Mouse (Mus musculus): ENCODE results near the gene Ripk3. TPM values are rescaled to one million over a fixed set of nuclear protein-coding genes. Genes with fewer than 3 reads are reported as not detected.

Gene Ripk3
- polyA plus RNA-seq (2015; fragmentation: Nextera tagmentation; extraction: Ambion mirVana), result 32.7 and 34.4 TPM in 2 replicates

DNA sequence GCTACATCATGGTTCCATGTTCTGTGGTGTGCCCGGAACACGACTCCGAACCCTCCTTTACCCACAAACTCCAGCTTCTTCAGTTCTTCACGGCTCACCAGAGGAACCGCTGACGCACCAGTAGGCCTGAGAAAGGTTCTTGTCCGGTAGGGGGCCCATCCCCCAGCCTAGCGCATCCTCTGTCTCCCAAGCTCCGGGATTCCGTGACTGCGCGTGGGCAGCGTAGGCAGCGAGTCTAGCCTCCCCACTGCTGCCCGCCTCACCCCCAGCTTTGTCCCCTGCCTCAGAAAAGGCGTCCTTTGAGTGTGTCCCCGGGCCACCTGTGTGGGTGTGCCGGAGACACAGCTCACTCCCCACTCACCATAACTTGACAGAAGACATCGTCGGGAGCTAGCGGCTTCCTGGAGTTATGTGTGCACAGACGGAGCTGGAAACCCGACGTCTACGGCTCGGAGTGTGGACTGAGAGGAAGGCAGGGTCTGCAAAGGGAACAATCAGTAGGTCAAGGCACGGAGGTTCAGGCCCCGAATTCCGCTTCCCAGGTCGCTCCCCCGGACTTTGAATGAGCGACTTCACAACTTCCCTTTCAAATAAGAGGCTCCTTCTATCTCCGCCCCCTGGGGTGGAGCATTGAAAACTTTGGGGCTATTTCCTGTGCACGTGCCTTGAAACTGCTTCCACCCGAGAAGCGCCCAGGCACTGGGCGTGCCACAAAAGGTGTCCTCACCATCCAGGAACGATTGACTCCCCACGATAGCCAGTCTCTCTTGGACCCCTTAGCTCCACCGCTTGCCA lies at the start of gene Ripk3:
Ripk3 (minus strand) TSS at position 610 of the 795 bp plus-strand sequence.
- no peak for ATAC-seq (ENCODE audit: insufficient read depth, low FRiP score)

GRCm38 (mm10) chr14:55838312-55838711 lies 49.6 kb upstream of the Ripk3 start:
- Histone ChIP-seq H3K4me3 (replicated peaks; ENCODE audit: low read length) (no peak overlapping the region), H3K4me1 (ENCODE audit: control insufficient read depth, insufficient read depth, low read length) (0 out of 2 replicates have a peak, but pooled peaks cover 7% of the 10 kb centered on the region), H3K27me3 (ENCODE audit: control insufficient read depth, insufficient read depth, low read length) (no peaks in the 10 kb centered on the region), H3K27ac (ENCODE audit: low read length) (no peak overlapping the region), H3K4me2 (ENCODE audit: low read depth, low read length) (no peak overlapping the region), H3K36me3 (ENCODE audit: control insufficient read depth, insufficient read depth, low read length) (no peaks in the 10 kb centered on the region), H3K9me3 (replicated peaks; ENCODE audit: control insufficient read depth, low read length) (no peaks in the 10 kb centered on the region), H3K9ac (ENCODE audit: low read length) (no peak overlapping the region)
- ATAC-seq (ENCODE audit: insufficient read depth, low FRiP score), result no peak
- 85% methylated on average over 5 of the region's 5 CpGs for WGBS

More for the DNA sequence above, at the start of gene Ripk3:
- no peaks in the 10 kb centered on the region for H3K36me3 ChIP-seq (ENCODE audit: control insufficient read depth, insufficient read depth, low read length)
- peak within 1 kb of the TSS; percentile 51 for H3K4me3 ChIP-seq (replicated peaks; ENCODE audit: low read length)
- peak within 1 kb of the TSS; percentile 71 for H3K9ac ChIP-seq (ENCODE audit: low read length)
- H3K9me3 ChIP-seq (replicated peaks; ENCODE audit: control insufficient read depth, low read length), result no peaks in the 10 kb centered on the region
- 4% methylated on average over 40 of the region's 40 CpGs for WGBS
- peak within 1 kb of the TSS; percentile 72 for H3K4me2 ChIP-seq (ENCODE audit: low read depth, low read length)
- H3K27ac ChIP-seq (ENCODE audit: low read length), result no peak within 1 kb of the TSS
- H3K4me1 ChIP-seq (ENCODE audit: control insufficient read depth, insufficient read depth, low read length), result peaks cover 13% of the 10 kb centered on the region; the same call in 1 of the 2 replicates
- 0 out of 2 replicates have a peak, but pooled peaks cover 8% of the 10 kb centered on the region for H3K27me3 ChIP-seq (ENCODE audit: control insufficient read depth, insufficient read depth, low read length)

GRCm38 (mm10) chr14:55834808-55835533 lies 46.3 kb upstream of the Ripk3 start:
- Histone ChIP-seq H3K4me3 (replicated peaks; ENCODE audit: low read length) (no peak overlapping the region), H3K27ac (ENCODE audit: low read length) (no peak overlapping the region), H3K27me3 (ENCODE audit: control insufficient read depth, insufficient read depth, low read length) (no peaks in the 10 kb centered on the region), H3K4me1 (ENCODE audit: control insufficient read depth, insufficient read depth, low read length) (0 out of 2 replicates have a peak, but pooled peaks cover 7% of the 10 kb centered on the region), H3K9ac (ENCODE audit: low read length) (no peak overlapping the region), H3K4me2 (ENCODE audit: low read depth, low read length) (no peak overlapping the region), H3K36me3 (ENCODE audit: control insufficient read depth, insufficient read depth, low read length) (no peaks in the 10 kb centered on the region; the same call in 1 of the 2 replicates), H3K9me3 (replicated peaks; ENCODE audit: control insufficient read depth, low read length) (no peaks in the 10 kb centered on the region)
- 77% methylated on average over 5 of the region's 5 CpGs for WGBS
- no peak for ATAC-seq (ENCODE audit: insufficient read depth, low FRiP score)

DNA sequence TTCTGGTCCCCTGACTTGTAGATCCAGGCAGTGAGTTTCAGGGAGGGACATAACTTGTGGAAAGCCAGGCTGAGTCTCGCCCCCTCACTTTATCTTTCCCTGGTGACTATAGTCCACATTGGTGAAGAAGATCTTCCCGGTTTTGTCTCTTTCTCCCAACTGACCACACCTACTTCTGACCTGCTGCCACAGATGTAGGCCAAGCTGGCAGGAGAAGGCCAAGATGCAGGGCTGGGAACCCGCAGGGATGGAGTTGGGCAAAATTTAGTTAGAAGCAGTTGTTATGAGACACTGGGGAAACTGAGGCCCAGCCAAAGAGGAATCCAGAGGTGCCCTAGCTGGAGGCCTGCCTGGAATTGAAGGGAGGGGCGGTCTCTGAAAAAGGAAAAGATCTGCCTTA lies 44.5 kb upstream of the Ripk3 start:
- H3K9me3 ChIP-seq (replicated peaks; ENCODE audit: control insufficient read depth, low read length), result no peaks in the 10 kb centered on the region
- H3K36me3 ChIP-seq (ENCODE audit: control insufficient read depth, insufficient read depth, low read length), result peaks cover 4% of the 10 kb centered on the region
- no peak overlapping the region for H3K4me2 ChIP-seq (ENCODE audit: low read depth, low read length)
- no peak overlapping the region for H3K4me3 ChIP-seq (replicated peaks; ENCODE audit: low read length)
- no peak for ATAC-seq (ENCODE audit: insufficient read depth, low FRiP score)
- 78% methylated on average over 4 of the region's 4 CpGs for WGBS
- no peaks in the 10 kb centered on the region for H3K27me3 ChIP-seq (ENCODE audit: control insufficient read depth, insufficient read depth, low read length)
- H3K4me1 ChIP-seq (ENCODE audit: control insufficient read depth, insufficient read depth, low read length), result peaks cover 17% of the 10 kb centered on the region; the same call in 1 of the 2 replicates
- no peak overlapping the region for H3K27ac ChIP-seq (ENCODE audit: low read length)
- H3K9ac ChIP-seq (ENCODE audit: low read length), result no peak overlapping the region

GRCm38 (mm10) chr14:55830331-55830730 lies 41.7 kb upstream of the Ripk3 start:
- H3K9me3 ChIP-seq (replicated peaks; ENCODE audit: control insufficient read depth, low read length), result no peaks in the 10 kb centered on the region
- H3K27me3 ChIP-seq (ENCODE audit: control insufficient read depth, insufficient read depth, low read length), result no peaks in the 10 kb centered on the region
- no peak overlapping the region for H3K4me2 ChIP-seq (ENCODE audit: low read depth, low read length)
- H3K9ac ChIP-seq (ENCODE audit: low read length), result no peak overlapping the region
- ATAC-seq (ENCODE audit: insufficient read depth, low FRiP score), result no peak
- no peak overlapping the region for H3K4me3 ChIP-seq (replicated peaks; ENCODE audit: low read length)
- no peak overlapping the region for H3K27ac ChIP-seq (ENCODE audit: low read length)
- peaks cover 18% of the 10 kb centered on the region; the same call in 1 of the 2 replicates for H3K4me1 ChIP-seq (ENCODE audit: control insufficient read depth, insufficient read depth, low read length)
- 78% methylated on average over 4 of the region's 4 CpGs for WGBS
- H3K36me3 ChIP-seq (ENCODE audit: control insufficient read depth, insufficient read depth, low read length), result peaks cover 4% of the 10 kb centered on the region

DNA sequence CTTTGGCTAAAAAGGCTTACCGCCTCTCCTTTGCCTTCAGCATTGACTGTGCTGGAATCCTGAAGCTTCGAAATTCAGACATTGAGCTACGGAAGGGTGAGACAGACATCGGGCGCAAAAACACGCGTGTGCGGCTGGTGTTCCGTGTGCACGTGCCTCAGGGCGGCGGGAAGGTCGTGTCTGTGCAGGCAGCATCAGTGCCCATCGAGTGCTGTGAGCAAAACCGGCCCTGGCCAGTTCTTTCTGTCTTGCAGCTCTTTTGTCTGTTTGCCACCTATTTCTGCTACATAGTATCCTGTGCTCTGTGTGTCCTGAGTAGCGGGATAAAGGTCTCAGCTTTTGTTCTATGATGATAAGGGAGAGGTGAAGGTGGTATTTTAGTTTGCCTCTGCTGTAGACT lies 41.2 kb upstream of the Ripk3 start:
- WGBS, result 87% methylated on average over 16 of the region's 16 CpGs
- no peaks in the 10 kb centered on the region for H3K27me3 ChIP-seq (ENCODE audit: control insufficient read depth, insufficient read depth, low read length)
- H3K4me3 ChIP-seq (replicated peaks; ENCODE audit: low read length), result no peak overlapping the region
- no peaks in the 10 kb centered on the region for H3K9me3 ChIP-seq (replicated peaks; ENCODE audit: control insufficient read depth, low read length)
- no peak overlapping the region for H3K27ac ChIP-seq (ENCODE audit: low read length)
- H3K9ac ChIP-seq (ENCODE audit: low read length), result no peak overlapping the region
- H3K4me1 ChIP-seq (ENCODE audit: control insufficient read depth, insufficient read depth, low read length), result peaks cover 18% of the 10 kb centered on the region; the same call in 1 of the 2 replicates
- ATAC-seq (ENCODE audit: insufficient read depth, low FRiP score), result no peak
- no peak overlapping the region for H3K4me2 ChIP-seq (ENCODE audit: low read depth, low read length)
- H3K36me3 ChIP-seq (ENCODE audit: control insufficient read depth, insufficient read depth, low read length), result peaks cover 4% of the 10 kb centered on the region

DNA sequence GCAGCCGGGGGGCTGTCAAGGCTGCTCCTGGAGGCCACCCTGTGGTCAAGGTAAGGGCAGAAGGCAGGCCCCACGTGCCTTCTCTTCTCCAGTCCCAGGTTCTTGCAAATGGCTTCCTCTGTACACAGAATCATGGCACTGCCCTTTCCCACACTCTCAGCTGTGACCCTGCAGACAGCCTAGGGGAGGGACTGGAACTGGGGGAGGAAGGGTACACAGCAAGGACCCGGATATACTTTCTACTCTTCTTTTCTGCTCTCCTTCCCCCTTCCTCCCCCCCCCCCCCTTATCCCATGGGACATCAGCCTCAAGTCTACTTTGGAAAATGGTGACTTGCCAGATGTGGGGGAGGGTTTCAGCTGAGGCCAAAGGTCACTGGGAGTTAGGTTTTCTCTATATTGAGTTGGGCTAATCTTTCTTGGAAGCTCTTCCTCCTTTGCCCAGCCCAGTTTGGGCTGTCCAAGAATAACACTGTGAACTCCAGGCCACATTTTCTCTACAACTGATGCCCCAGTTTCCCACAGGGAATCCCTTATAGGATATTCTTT lies 40.1 kb upstream of the Ripk3 start:
- H3K36me3 ChIP-seq (ENCODE audit: control insufficient read depth, insufficient read depth, low read length), result peaks cover 4% of the 10 kb centered on the region
- H3K9me3 ChIP-seq (replicated peaks; ENCODE audit: control insufficient read depth, low read length), result no peaks in the 10 kb centered on the region
- H3K4me1 ChIP-seq (ENCODE audit: control insufficient read depth, insufficient read depth, low read length), result peaks cover 18% of the 10 kb centered on the region; the same call in 1 of the 2 replicates
- no peaks in the 10 kb centered on the region for H3K27me3 ChIP-seq (ENCODE audit: control insufficient read depth, insufficient read depth, low read length)
- no peak for ATAC-seq (ENCODE audit: insufficient read depth, low FRiP score)
- H3K9ac ChIP-seq (ENCODE audit: low read length), result peak overlapping the region; percentile 44
- no peak overlapping the region for H3K27ac ChIP-seq (ENCODE audit: low read length)
- H3K4me2 ChIP-seq (ENCODE audit: low read depth, low read length), result 0 out of 2 replicates have a peak overlapping the region, but pooled peaks have one; percentile 10
- no peak overlapping the region for H3K4me3 ChIP-seq (replicated peaks; ENCODE audit: low read length)
- WGBS, result 40% methylated on average over 3 of the region's 3 CpGs

DNA sequence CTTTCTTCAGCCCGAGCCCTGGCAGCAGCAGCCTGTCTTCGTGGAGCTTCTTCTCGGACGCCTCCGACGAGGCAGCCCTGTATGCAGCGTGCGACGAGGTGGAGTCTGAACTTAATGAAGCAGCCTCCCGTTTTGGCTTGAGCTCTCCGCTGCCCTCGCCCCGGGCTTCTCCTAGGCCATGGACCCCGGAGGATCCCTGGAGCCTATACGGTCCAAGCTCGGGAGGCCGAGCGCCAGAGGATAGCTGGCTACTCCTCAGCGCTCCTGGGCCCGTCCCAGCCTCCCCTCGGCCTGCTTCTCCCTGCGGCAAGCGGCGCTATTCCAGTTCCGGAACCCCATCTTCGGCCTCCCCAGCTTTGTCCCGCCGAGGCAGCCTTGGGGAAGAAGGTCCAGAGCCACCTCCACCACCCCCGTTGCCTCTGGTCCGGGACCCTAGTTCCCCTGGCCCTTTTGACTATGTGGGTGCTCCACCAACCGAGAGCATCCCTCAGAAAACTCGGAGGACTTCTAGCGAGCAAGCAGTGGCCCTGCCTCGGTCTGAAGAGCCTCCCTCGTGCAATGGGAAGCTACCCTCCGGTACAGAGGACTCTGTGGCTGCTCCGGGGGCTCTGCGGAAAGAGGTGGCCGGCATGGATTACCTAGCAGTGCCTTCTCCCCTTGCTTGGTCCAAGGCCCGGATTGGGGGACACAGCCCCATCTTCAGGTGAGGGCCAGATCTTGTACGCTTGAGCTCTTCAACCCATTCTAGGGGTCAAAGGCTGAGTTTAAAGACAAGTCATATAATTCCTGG lies 38.1 kb upstream of the Ripk3 start:
- H3K27ac ChIP-seq (ENCODE audit: low read length), result no peak overlapping the region

More for the DNA sequence above, 38.1 kb upstream of the Ripk3 start:
- Histone ChIP-seq H3K4me3 (replicated peaks; ENCODE audit: low read length) (peak overlapping the region; percentile 60), H3K4me1 (ENCODE audit: control insufficient read depth, insufficient read depth, low read length) (peaks cover 18% of the 10 kb centered on the region; the same call in 1 of the 2 replicates), H3K4me2 (ENCODE audit: low read depth, low read length) (peak overlapping the region; percentile 83), H3K36me3 (ENCODE audit: control insufficient read depth, insufficient read depth, low read length) (peaks cover 4% of the 10 kb centered on the region), H3K27me3 (ENCODE audit: control insufficient read depth, insufficient read depth, low read length) (no peaks in the 10 kb centered on the region), H3K9me3 (replicated peaks; ENCODE audit: control insufficient read depth, low read length) (no peaks in the 10 kb centered on the region), H3K9ac (ENCODE audit: low read length) (peak overlapping the region; percentile 78)
- 23% methylated on average over 41 of the region's 41 CpGs for WGBS
- no peak for ATAC-seq (ENCODE audit: insufficient read depth, low FRiP score)
